Mouse (Mus musculus): Measurements from ENCODE around the gene Slc25a51. TPM values are rescaled to one million over a fixed set of nuclear protein-coding genes. Genes with fewer than 3 reads are reported as not detected.

The Slc25a51 gene
- polyA plus RNA-seq, 1 experiment from 2014 or later = 62.2 TPM

DNA sequence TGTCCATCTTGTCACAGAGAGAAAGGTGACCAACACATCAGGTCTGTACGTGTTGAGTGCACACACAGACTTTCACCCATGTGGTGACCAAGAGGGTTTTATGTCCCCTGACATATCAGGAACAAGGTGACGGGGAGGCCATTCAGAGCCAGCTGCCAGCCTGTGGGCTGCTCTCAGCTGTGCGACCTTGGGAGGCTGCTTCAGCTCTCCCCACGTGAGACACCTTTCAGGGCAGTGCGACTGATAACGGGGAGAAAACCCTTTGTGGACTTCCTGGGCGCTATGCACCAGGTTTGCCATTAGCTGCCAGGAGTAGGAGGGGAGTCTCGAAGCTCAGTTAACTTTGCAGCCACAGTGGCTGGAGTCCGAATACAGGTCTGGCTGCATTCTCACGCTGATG lies 14.1 kb upstream of the Slc25a51 start:
- no peak for ATAC-seq (ENCODE audit: insufficient number of reproducible peaks, insufficient read depth, low FRiP score, low TSS enrichment, low read depth)
- H3K27me3 ChIP-seq = no peaks in the 10 kb centered on the region
- WGBS = 83% methylated on average over 10 of the region's 10 CpGs
- no peaks in the 10 kb centered on the region for H3K9me3 ChIP-seq
- no peak overlapping the region for H3K9ac ChIP-seq
- peaks cover 51% of the 10 kb centered on the region for H3K4me1 ChIP-seq
- no peak overlapping the region for H3K4me3 ChIP-seq
- peaks cover 12% of the 10 kb centered on the region; the same call in 1 of the 2 replicates for H3K36me3 ChIP-seq
- H3K4me2 ChIP-seq = no peak overlapping the region
- no peak overlapping the region for H3K27ac ChIP-seq

DNA sequence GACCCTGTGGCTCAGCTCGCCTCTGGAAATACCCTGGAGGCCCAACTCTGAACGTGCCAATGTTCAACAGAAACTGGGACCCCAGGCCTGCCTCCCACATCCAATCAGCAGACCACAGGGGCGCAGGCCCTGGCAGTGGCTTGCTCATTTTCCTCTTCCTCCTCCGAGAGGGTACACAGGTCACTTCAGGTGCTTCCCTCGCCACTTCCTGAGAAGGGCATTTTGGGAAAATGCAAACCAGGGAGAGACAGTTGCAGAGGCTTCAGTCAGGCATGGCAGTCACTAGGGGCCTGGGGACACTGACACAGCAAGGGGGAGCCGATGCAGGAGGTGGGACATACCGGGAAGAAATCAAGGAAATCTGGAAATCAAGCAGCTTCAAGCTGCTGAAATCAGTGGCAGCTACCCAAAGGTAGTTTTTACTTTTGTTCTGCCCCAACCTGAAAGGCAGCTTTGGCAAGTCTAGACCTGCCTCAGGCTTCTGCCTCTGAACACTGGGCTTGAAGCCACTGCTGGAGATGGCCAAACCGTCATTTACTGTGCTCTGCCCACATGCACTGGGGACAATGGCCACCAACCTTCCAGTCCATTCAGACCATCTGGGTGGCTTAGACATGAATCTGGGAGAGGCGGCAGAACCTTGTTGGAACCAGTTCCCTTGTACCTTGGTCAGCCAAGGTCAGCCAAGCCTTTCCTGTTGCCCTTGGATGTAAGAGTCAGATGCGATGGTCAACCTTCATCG lies 13.1 kb upstream of the Slc25a51 start:
- no peak for ATAC-seq (ENCODE audit: insufficient number of reproducible peaks, insufficient read depth, low FRiP score, low TSS enrichment, low read depth)
- H3K4me1 ChIP-seq = peaks cover 47% of the 10 kb centered on the region
- 58% methylated on average over 11 of the region's 11 CpGs for WGBS
- H3K27me3 ChIP-seq = no peaks in the 10 kb centered on the region
- peak overlapping the region; percentile 66 for H3K27ac ChIP-seq
- peaks cover 12% of the 10 kb centered on the region; the same call in 1 of the 2 replicates for H3K36me3 ChIP-seq
- H3K9ac ChIP-seq = peak overlapping the region; percentile 27; the same call in 1 of the 2 replicates
- no peak overlapping the region for H3K4me3 ChIP-seq
- no peak overlapping the region for H3K4me2 ChIP-seq
- H3K9me3 ChIP-seq = no peaks in the 10 kb centered on the region

DNA sequence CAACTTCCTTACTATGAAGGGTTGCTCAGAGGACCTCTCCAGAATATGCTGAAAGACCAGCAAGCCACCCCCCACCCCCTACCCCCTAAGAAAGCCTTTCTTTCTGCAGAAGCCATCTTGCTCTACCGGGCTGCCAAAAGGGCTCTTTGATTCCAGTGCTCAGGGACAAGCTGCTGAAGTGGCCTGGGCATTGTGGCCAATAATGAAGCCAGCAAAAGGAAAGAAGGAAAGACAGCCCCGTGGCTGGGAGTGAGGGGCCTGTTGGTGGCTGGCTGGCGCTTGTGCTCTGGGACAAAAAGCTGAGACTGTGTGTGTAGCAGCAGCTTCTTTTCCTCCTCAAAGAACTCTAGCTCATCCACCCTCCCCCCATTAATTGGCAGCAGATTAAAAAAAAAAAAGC lies 12.2 kb upstream of the Slc25a51 start:
- Histone ChIP-seq H3K4me3 (no peak overlapping the region), H3K27me3 (no peaks in the 10 kb centered on the region), H3K4me1 (peaks cover 46% of the 10 kb centered on the region), H3K36me3 (peaks cover 12% of the 10 kb centered on the region; the same call in 1 of the 2 replicates), H3K9ac (no peak overlapping the region), H3K9me3 (no peaks in the 10 kb centered on the region), H3K27ac (peak overlapping the region; percentile 55; the same call in 1 of the 2 replicates), H3K4me2 (no peak overlapping the region)
- ATAC-seq (ENCODE audit: insufficient number of reproducible peaks, insufficient read depth, low FRiP score, low TSS enrichment, low read depth) = no peak
- 41% methylated on average over 3 of the region's 3 CpGs for WGBS

DNA sequence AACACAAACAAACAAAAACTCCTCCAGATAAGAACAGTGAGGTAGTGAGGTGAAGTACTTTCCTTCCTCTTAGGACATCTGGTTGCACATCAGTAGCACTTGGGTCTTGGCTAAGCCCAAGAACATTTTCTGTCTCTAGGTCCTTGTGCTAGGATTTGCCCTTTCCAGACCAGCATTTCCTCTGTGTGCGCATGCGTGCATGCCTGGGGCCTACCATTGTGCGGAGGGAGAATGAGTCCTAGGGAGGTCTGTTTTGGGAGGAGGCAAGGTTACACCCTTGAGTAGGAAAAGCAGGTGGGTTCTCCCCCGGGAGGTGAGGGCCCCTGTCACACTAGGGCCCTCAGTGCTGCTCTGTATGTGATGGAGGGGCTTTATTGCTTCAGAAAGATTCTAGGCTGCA lies 10.5 kb upstream of the Slc25a51 start:
- peaks cover 44% of the 10 kb centered on the region for H3K4me1 ChIP-seq
- H3K27me3 ChIP-seq = no peaks in the 10 kb centered on the region
- no peak overlapping the region for H3K4me3 ChIP-seq
- H3K4me2 ChIP-seq = no peak overlapping the region; the same call in 1 of the 2 replicates
- WGBS = 81% methylated on average over 4 of the region's 4 CpGs
- no peak overlapping the region for H3K27ac ChIP-seq
- peaks cover 12% of the 10 kb centered on the region; the same call in 1 of the 2 replicates for H3K36me3 ChIP-seq
- H3K9me3 ChIP-seq = no peaks in the 10 kb centered on the region
- no peak for ATAC-seq (ENCODE audit: insufficient number of reproducible peaks, insufficient read depth, low FRiP score, low TSS enrichment, low read depth)
- 0 out of 2 replicates have a peak overlapping the region, but pooled peaks have one; percentile 2 for H3K9ac ChIP-seq

DNA sequence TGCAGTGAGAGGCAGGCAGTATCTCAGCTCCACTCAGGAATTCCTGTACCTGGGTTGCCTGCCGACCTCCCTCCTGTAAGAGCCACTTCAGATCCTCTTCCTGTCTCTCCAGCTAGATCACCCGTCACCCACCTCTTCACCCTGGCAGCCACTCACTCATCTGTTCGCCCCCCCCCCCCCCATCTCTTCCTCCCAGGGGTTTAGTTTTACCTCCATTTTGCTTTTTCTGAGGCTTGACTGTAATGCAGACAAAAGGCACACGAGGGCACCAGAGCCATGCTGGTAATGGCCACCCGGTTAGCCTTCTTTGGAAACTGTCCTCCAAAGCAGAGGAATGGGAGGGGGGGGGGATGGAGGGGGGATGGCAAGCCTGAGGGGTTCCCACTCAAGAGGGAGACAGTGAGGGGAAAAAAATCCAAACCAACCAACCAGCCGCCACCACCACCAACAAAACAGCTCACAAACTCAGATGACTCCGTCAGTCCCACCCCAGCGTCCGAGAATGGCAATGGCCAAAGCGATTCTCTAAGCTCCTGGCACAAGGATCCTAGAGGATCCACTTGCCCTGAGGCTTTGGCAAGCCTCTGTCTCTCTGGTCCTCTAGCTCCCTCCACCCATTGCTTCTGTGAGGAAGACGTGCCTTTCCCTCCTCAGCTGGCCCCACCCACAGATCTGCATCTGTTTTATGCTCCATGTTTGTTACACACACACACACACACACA lies 9.8 kb upstream of the Slc25a51 start:
- H3K9me3 ChIP-seq = no peaks in the 10 kb centered on the region
- 13% methylated on average over 10 of the region's 11 CpGs for WGBS
- peak overlapping the region; percentile 45 for H3K4me2 ChIP-seq
- peaks cover 7% of the 10 kb centered on the region; the same call in 1 of the 2 replicates for H3K36me3 ChIP-seq
- no peak overlapping the region for H3K27ac ChIP-seq
- ATAC-seq (ENCODE audit: insufficient number of reproducible peaks, insufficient read depth, low FRiP score, low TSS enrichment, low read depth) = no peak; the same call in 1 of the 2 replicates
- no peak overlapping the region for H3K4me3 ChIP-seq
- peak overlapping the region; percentile 41; the same call in 1 of the 2 replicates for H3K9ac ChIP-seq
- peaks cover 2% of the 10 kb centered on the region; the same call in 1 of the 2 replicates for H3K27me3 ChIP-seq
- peaks cover 38% of the 10 kb centered on the region for H3K4me1 ChIP-seq

DNA sequence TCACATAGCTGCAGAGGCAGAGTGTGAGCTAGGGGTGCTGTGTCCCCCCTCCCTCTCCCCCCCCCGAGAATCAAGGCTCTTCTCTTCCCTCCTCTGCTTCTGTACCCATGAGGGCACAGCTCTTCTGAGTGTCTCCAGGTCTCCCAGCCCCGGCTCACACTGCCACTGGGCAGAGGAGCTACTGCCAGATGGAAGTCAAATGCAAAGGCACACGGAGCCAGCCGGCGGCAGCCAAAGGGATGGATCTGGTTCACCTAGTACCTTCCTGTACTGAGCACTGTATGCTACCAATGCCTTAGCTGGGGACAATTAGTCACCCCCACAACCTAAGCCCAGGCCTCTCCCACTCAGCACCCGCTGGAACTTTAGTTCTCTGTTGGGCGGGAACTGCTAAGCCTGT lies 7.7 kb upstream of the Slc25a51 start:
- Histone ChIP-seq H3K27me3 (peaks cover 6% of the 10 kb centered on the region; the same call in 1 of the 2 replicates), H3K9me3 (no peaks in the 10 kb centered on the region), H3K4me3 (no peak overlapping the region), H3K9ac (no peak overlapping the region), H3K4me2 (no peak overlapping the region), H3K4me1 (peaks cover 29% of the 10 kb centered on the region), H3K36me3 (no peaks in the 10 kb centered on the region), H3K27ac (no peak overlapping the region)
- no peak for ATAC-seq (ENCODE audit: insufficient number of reproducible peaks, insufficient read depth, low FRiP score, low TSS enrichment, low read depth)
- WGBS = 61% methylated on average over 7 of the region's 7 CpGs

DNA sequence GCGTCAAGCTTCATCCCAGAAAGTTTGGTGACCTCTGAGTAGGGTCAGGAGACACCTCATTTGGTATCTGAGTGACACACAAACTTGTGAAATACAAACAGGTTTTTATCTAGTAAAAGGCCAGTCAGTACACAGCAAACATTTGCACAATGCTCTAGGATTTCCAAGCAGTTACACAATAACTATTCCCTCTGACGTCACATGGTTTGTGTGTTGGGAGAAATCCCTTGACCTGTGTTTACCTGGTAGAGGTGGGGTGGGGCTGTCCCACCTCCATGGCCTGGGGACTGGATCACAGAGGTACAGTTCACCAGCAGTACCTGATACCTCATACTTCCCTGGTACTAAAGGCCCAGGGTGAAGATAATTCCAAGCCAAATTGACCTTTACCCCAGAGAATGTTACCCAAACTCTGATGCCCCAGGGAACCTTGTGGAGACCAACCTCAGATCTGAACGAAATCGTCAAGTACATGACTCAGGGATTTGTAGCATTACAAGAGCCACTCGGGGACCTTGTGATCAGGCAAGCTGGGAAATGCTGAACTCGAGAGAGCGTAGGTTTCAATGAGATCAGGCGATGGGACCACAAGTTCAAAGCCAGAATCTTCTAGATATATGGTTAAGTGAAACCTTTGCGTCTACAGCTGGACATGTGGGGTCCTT lies 5.2 kb upstream of the Slc25a51 start:
- H3K4me3 ChIP-seq = no peak overlapping the region
- H3K27ac ChIP-seq = no peak overlapping the region
- peaks cover 12% of the 10 kb centered on the region; the same call in 1 of the 2 replicates for H3K4me1 ChIP-seq
- no peak for ATAC-seq (ENCODE audit: insufficient number of reproducible peaks, insufficient read depth, low FRiP score, low TSS enrichment, low read depth)
- H3K9ac ChIP-seq = no peak overlapping the region
- H3K36me3 ChIP-seq = no peaks in the 10 kb centered on the region
- peaks cover 6% of the 10 kb centered on the region; the same call in 1 of the 2 replicates for H3K27me3 ChIP-seq
- H3K4me2 ChIP-seq = no peak overlapping the region
- 81% methylated on average over 9 of the region's 9 CpGs for WGBS
- no peaks in the 10 kb centered on the region for H3K9me3 ChIP-seq

DNA sequence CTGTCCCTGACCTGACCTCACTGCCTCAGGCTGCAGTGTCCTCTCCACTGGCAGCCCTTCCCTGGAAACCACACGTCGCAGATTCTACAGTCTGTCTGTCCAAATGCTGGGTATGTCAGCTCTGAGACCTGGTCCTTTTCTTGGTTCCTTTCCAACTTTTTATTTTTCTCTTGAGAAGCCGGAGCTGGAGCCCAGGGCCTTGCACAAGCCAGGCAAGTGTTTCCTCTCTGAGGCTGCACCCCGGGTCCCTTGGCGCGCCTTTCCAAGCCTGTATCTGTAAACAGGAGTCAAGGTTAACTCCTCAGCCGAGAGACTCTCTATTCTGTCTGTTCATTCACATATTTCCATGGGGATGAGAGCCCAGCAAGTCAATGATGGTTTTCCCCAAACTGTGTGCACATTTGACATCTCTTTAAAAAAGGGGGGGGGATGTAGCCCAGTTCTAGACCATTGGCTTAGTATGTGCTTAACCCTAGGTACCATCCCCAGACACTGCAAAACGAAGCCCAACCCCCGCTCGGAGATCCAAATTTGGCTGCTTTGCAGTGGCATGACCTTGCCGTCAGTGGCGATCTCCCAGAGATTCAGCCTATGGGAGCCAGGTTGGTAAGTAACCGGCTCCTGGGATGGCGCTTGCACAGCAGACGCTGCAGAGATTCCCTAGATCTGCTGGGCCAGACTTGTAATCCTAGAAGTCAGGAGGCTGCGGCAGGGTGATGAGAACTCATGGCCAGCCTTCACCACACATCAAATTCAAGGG lies 4.0 kb upstream of the Slc25a51 start:
- ATAC-seq (ENCODE audit: insufficient number of reproducible peaks, insufficient read depth, low FRiP score, low TSS enrichment, low read depth) = no peak
- Histone ChIP-seq H3K4me3 (no peak overlapping the region), H3K4me1 (peaks cover 6% of the 10 kb centered on the region), H3K27ac (no peak overlapping the region), H3K36me3 (no peaks in the 10 kb centered on the region), H3K9ac (no peak overlapping the region), H3K4me2 (no peak overlapping the region), H3K9me3 (no peaks in the 10 kb centered on the region), H3K27me3 (peaks cover 6% of the 10 kb centered on the region; the same call in 1 of the 2 replicates)
- 51% methylated on average over 16 of the region's 16 CpGs for WGBS

DNA sequence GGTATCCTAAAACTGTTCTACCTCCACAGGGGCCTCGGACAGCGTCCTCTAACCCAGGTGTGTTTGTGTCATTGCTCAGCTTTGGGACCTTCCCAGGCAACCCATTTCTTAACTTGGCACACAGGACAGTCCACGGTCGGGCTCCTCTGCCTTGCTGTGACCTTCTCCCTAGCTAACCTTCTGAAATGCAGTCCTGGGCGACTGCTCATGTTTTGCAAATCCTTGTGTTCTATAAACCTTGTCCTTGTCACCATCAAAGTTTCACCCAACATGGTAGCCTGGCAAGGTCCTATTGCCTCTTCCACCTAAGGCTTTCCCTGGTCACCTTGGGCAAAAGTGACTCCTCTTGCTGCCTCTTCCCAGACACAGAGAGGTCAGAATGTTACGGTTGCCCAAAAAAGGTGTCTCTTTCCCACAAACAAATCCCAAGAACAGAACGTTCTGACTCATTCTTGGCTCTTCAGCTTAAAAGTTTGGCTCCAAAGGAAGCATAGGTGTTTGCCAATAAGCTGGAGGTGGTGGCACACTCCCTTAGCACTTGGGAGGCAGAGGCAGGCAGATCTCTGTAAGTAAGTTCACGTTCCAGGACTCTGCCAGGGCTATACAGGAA lies 2.7 kb upstream of the Slc25a51 start:
- H3K9me3 ChIP-seq = no peaks in the 10 kb centered on the region
- no peak overlapping the region for H3K9ac ChIP-seq
- H3K4me2 ChIP-seq = no peak overlapping the region
- H3K36me3 ChIP-seq = no peaks in the 10 kb centered on the region
- H3K4me1 ChIP-seq = peaks cover 19% of the 10 kb centered on the region
- 88% methylated on average over 8 of the region's 8 CpGs for WGBS
- H3K4me3 ChIP-seq = no peak overlapping the region
- no peak overlapping the region for H3K27ac ChIP-seq
- H3K27me3 ChIP-seq = peaks cover 6% of the 10 kb centered on the region; the same call in 1 of the 2 replicates
- no peak for ATAC-seq (ENCODE audit: insufficient number of reproducible peaks, insufficient read depth, low FRiP score, low TSS enrichment, low read depth)

DNA sequence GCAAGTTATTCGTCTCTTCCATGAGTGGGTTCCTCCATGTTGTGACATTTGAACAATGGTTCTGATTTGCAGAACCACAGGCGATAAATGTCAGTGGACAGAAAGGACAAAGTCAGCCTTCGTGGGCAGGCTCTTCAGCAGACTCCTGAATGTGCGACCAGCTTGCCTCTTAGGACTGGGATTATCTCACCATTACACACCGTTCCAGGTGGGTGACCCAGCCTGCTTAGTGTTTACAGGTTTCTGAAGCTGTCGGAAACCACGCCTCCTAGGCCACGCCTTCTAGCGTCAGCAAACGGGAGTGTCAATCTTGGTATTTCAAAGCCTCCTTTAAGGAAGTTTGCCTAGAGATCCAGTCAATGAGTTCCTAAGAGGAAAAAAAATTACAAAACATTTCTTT lies 704 bp upstream of the Slc25a51 start:
- Histone ChIP-seq H3K36me3 (peaks cover 3% of the 10 kb centered on the region), H3K9ac (peak overlapping the region; percentile 98), H3K4me1 (peaks cover 25% of the 10 kb centered on the region), H3K4me2 (peak overlapping the region; percentile 91), H3K4me3 (peak overlapping the region; percentile 94), H3K27ac (peak overlapping the region; percentile 92), H3K9me3 (no peaks in the 10 kb centered on the region), H3K27me3 (peaks cover 6% of the 10 kb centered on the region; the same call in 1 of the 2 replicates)
- no peak for ATAC-seq (ENCODE audit: insufficient number of reproducible peaks, insufficient read depth, low FRiP score, low TSS enrichment, low read depth)
- 1% methylated on average over 10 of the region's 10 CpGs for WGBS

All from embryonic facial prominence, embryonic 13.5 days (tissue).